16 mouse cellular contexts compared by ENCODE assay signal in genomic region chr1:89528671-89529276, GRCm38 (mm10).
DNase-seq lines count a peak whose midpoint lies in the region; ATAC-seq and TF ChIP-seq lines count a peak whose summit lies in the region.
"Had no signal": no experiment of that assay in that cellular context is flagged by ENCODE, and none has a peak within 500 bp of the region (broad histone marks: within the 10 kb centered on the region; RNA-seq: fewer than 3 reads in every experiment).

No protein-coding gene starts in this region.

- no peaks in the 10 kb centered on the region for H3K9me3 ChIP-seq in forebrain, embryonic 15.5 days
- H3K9me3 ChIP-seq: hindbrain, embryonic 13.5 days had no signal

- intact Hi-C loops in gastrocnemius, adult 2 months (cut with DNase I) = loop anchor here (10.0 kb wide), 1 partner anchor 784 kb away; no protein-coding TSS in a partner anchor
- intact Hi-C loops in heart, postnatal 25 days (cut with DNase I) = loop anchor here (10.0 kb wide), 1 partner anchor 416 kb away; no protein-coding TSS in a partner anchor

- no peak overlapping the region for H3K9ac ChIP-seq in forebrain, embryonic 15.5 days (replicated peaks)
- H3K9ac ChIP-seq: hindbrain, embryonic 13.5 days; liver, embryonic 13.5 days; midbrain, embryonic 12.5 days had no signal

- H3K4me1 ChIP-seq in kidney, adult 2 months (ENCODE audit: control insufficient read depth, insufficient read depth, low read length) = peaks cover 4% of the 10 kb centered on the region
- H3K4me1 ChIP-seq in forebrain, embryonic 15.5 days = peaks cover 12% of the 10 kb centered on the region
- H3K4me1 ChIP-seq: liver, embryonic 13.5 days had no signal

- no peaks in the 10 kb centered on the region for H3K36me3 ChIP-seq in kidney, adult 2 months (ENCODE audit: control insufficient read depth, insufficient read depth, low read length)
- no peaks in the 10 kb centered on the region for H3K36me3 ChIP-seq in forebrain, embryonic 15.5 days
- H3K36me3 ChIP-seq: hindbrain, embryonic 13.5 days; liver, embryonic 13.5 days; midbrain, embryonic 12.5 days had no signal

- no peak for ATAC-seq in forebrain, embryonic 15.5 days (replicated peaks)
- ATAC-seq: CD4-positive, CD25-positive, alpha-beta regulatory T cell, adult 4 months had no signal

- H3K4me3 ChIP-seq in kidney, adult 2 months (ENCODE audit: insufficient read depth, low read depth, low read length) = no peak overlapping the region
- peak overlapping the region; percentile 43 for H3K4me3 ChIP-seq in gastrocnemius, adult 2 months
- no peak overlapping the region for H3K4me3 ChIP-seq in forebrain, embryonic 15.5 days
- H3K4me3 ChIP-seq: hindbrain, embryonic 13.5 days; liver, embryonic 13.5 days; midbrain, embryonic 12.5 days had no signal

- no peak for TF ChIP-seq CTCF in kidney, adult 2 months (conservative IDR thresholded peaks at IDR 0.05; ENCODE audit: insufficient read depth, insufficient read length, low read depth, low read length)
- no peak for TF ChIP-seq CTCF in gastrocnemius, adult 2 months (IDR thresholded peaks at IDR 0.05)

- 63% methylated on average over 17 of the region's 17 CpGs for WGBS in kidney, adult 2 months
- WGBS in forebrain, embryonic 15.5 days = 71% methylated on average over 17 of the region's 17 CpGs

- peak; percentile 32 to 52 for DNase-seq in kidney, postnatal 4 days
- DNase-seq in kidney, adult 2 months = no peak
- DNase-seq in gastrocnemius, adult 2 months = peak; percentile 78
- peak; percentile 29 for DNase-seq in heart, postnatal 25 days (ENCODE audit: low spot score)
- DNase-seq in lung, postnatal 36 days = peak; percentile 81
- no peak for DNase-seq in left cerebral cortex, adult 18-20 months (ENCODE audit: low spot score in 2 of 2)
- DNase-seq: adrenal gland, postnatal 36 days; cerebellum, adult 11-12 months; liver, embryonic 13.5 days; spleen, adult 18-20 months; thymus, adult 18-20 months had no signal

- H3K27me3 ChIP-seq in kidney, adult 2 months (replicated peaks; ENCODE audit: control insufficient read depth, insufficient read depth, low read length) = no peaks in the 10 kb centered on the region
- H3K27me3 ChIP-seq in forebrain, embryonic 15.5 days = no peaks in the 10 kb centered on the region
- H3K27me3 ChIP-seq: hindbrain, embryonic 13.5 days; liver, embryonic 13.5 days had no signal

- no peak overlapping the region for H3K4me2 ChIP-seq in forebrain, embryonic 15.5 days (replicated peaks)
- H3K4me2 ChIP-seq: hindbrain, embryonic 13.5 days; liver, embryonic 13.5 days; midbrain, embryonic 12.5 days had no signal

- no peak for TF ChIP-seq POLR2A in kidney, adult 2 months (IDR thresholded peaks at IDR 0.05; ENCODE audit: low read depth, low read length)

- no peak overlapping the region for H3K27ac ChIP-seq in kidney, adult 2 months (ENCODE audit: insufficient read depth, low read depth, low read length)
- peak overlapping the region; percentile 63 for H3K27ac ChIP-seq in gastrocnemius, adult 2 months
- no peak overlapping the region for H3K27ac ChIP-seq in forebrain, embryonic 15.5 days (replicated peaks)
- H3K27ac ChIP-seq: hindbrain, embryonic 13.5 days; kidney, postnatal 0 days; liver, embryonic 13.5 days; midbrain, embryonic 12.5 days had no signal

Comparison
In these comparisons a context has a peak if more than half of its experiments do, and no peak if none do; other contexts are left out.
1. DNase-seq: peak in kidney, postnatal 4 days (2 of 2), gastrocnemius, adult 2 months (single experiment), heart, postnatal 25 days (single experiment) and lung, postnatal 36 days (single experiment); none in kidney, adult 2 months (single experiment) and left cerebral cortex, adult 18-20 months (0 of 2).